Mouse (Mus musculus): ENCODE measurements around the gene Nub1.

Nub1 gene

GRCm38 (mm10) chr5:24741172-24741885, 56.0 kb downstream of the Nub1 start:
- DNase-seq (ENCODE audit: low spot score in 2 of 2): no peak

DNA sequence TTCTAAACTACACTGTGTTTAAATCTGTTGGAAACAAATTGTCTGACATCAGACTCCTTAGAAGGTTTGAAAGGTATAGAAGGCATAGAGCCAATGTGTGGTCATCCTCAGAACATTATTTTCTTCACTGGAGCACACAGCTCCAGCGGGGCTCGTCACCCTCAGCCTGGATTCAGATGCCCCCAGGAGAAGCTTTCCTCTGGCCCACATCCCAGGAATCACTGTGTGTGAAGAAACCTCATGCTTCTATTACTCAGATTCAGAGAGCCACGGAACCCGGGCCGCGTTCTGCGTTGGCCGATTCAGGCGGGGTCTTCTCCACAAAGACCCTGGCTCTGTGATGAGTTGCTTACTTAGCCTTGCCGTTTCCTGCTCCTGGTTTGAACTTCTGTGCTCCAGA, 58.6 kb downstream of the Nub1 start:
- no peak for DNase-seq (ENCODE audit: low spot score in 2 of 2)

DNA sequence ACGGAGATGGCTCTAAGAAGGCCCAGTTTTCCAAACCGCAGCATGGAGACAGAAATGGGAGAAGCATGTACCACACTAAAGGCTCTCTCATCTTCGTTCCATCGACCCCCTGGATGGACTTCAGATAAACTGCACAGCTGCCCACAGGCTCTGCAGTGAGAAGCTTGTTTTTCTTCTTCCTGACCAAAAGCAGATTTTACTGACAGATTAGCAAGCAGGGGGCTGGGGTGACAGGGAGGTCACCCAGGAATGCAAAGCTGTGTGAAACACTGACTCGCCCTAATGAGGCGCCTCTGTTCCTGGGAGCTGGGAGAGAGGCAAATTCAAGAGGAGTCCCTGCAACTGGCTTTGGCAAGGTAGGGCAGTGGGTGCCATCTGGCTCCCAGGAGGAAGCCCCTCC, 62.2 kb downstream of the Nub1 start:
- DNase-seq (ENCODE audit: low spot score in 2 of 2): no peak

DNA sequence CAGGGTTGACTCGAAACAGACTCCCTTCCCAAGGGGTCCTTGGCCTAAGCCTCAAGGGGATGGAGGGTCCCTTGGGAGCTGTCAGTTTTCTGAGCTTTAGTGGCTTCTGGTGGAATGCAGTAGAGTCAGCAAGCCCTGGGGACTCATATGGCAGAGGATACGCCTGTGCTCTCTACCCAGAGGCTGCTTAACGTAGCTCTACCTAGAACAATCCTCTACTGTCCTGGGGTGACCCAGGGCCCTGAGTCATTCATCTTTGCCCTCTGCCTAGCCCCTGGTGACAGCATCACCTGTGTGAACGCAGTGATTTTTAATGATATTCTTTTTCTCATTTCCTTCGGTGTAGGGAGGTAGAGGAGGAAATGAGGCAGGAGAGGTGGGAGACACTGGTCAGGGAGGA, 64.4 kb downstream of the Nub1 start:
- no peak for DNase-seq (ENCODE audit: low spot score in 2 of 2)

DNA sequence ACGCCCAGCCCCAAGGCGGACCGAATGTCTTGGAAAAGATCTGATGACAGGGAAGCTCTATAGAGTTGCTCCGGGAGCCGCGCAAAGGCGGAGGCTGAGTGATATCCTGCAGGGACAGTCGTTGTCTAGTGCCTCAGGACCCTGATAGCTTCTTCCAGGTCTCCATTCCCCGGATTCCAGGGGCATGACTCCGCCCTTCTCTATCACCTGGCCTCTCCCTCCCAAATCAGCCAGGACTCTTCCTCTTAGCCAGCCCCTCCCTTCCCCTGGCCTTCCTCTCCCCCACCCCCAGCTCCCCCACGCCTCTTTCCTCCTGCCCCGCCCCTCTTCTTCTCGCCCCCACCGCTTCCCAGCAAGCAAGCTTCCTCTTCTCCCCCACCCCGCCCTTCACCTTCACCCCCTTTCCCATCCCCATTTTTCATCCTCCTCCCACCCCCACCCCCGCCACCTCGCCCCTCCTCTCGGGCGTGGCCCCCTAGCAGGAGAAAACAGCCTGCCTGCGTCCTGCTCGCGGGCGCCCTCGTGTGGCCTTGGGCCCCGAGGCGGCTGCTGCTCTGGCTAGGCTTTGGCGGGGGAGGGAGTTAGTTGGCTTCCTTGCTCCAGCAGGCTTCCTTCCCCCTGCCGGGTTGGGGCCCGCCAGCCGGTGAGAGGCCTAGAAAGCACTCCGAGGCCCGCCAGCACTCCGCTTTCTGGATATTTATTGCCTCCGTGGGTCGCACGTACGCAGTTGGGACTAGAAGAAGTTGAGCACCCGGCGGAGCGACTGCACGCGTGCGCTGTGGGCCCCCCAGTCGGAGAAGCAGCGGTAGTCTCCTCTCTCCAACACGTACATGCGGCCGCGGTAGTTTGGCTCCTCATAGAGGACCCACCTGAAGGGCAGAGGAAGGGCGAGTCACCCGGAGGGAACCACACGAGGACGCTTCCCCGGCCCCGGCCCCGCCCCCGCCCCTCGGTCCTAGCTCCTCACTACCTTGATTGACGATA, 65.3 kb downstream of the Nub1 start:
- peak; percentile 79 to 90 for DNase-seq (ENCODE audit: low spot score in 2 of 2)

DNA sequence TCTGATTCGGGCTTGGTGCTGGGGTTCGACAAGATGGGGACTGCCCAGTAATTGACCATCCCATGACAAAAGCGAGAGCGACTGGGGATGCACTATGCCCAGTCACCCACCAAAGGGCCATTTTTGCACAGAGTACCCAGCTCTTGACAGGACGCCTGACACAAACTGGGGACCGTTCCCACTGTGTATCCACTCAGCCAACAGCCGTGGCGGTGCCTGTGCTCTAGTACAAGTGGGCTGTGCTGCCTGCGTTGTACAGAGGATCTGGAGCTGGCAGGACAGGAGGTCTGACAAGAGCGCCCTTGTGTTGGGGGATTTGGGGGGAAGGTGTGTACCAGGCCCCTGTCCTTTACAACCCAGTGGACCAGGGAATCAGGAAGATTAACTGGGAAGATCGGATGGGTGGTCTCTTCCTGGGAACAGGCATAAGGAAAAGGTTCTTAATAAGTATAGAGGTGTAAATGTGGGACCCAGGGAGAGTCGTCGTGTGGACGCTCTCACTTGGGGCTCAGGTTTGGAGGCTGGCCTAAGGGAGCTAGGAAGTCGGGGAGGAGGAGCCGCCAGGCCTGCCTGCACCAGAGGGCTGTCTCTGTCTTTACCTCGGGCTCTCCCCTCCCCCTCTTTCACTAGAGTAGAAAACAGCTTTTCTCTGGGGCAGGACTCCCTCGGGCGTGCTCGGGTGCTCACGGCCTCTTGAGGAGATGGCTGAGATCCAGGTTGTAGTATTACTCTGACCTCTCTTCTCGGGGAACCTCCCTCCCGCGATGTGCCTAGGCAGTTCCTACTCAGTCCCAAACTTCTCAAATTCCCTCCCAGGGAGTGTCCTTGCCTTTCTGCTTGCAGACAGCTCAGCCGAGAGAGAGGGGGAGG, 66.2 kb downstream of the Nub1 start:
- peak; percentile 66 to 67 for DNase-seq (ENCODE audit: low spot score in 2 of 2)

GRCm38 (mm10) chr5:24752175-24752498, 66.8 kb downstream of the Nub1 start:
- DNase-seq (ENCODE audit: low spot score in 2 of 2): no peak

DNA sequence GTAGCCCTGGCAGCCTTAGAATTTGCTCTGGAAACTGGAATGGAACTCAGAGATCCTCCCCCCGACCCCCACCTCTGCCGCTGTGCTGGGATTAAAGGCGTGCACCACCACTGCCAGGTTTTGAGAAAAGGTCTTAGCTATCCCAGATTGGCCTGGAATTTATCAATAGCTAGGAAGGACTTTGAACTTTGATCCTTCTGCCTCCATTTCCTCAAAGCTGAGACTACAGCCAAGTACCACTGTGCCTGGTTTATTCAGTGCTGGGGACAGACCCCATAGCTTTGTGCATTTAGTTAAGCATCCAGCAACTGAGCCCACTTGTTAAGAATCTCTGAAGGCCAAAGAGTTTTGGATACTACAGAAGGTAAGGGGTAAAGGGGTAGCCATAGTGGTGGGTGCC, 71.6 kb downstream of the Nub1 start:
- no peak for DNase-seq (ENCODE audit: low spot score in 2 of 2)

DNA sequence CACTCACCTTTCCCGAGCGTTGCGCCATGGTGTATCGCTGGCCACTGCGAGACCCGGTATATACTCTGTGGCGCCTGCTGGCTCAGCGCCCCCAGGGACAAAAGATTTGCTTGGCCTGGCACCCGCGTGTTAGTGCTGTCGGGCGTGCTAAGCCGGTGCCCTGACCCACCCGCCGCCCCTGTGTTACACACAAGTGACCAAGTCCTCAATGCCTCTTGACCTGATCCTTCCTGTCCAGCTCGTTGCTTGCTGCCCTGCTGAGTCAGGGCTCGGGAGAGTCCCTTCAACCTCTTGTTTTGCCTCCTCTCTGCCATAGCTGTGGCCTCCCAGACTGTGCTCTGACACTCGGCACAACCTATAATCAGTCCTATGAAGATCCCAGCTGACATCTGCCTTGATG, 72.5 kb downstream of the Nub1 start, which contains the start of gene Crygn:
TSS of gene Crygn (minus strand) at position 193 of the 400 bp plus-strand sequence.
- no peak for DNase-seq (ENCODE audit: low spot score in 2 of 2)
